Comparison of ENCODE assay signal across 17 mouse cellular contexts in genomic region chr4:116910489-116911181, GRCm38 (mm10). TPM values are rescaled to one million over a fixed set of nuclear protein-coding genes. Genes with fewer than 3 reads are reported as not detected.
DNase-seq lines count a peak whose midpoint lies in the region; ATAC-seq lines count a peak whose summit lies in the region.
"Had no signal": no experiment of that assay in that cellular context is flagged by ENCODE, and none has a peak within 500 bp of the region (broad histone marks: within the 10 kb centered on the region; RNA-seq: fewer than 3 reads in every experiment).

No protein-coding gene starts in this region.

- 40% methylated on average over 4 of the region's 4 CpGs for WGBS in neural tube, embryonic 13.5 days
- 30% methylated on average over 4 of the region's 4 CpGs for WGBS in neural tube, embryonic 15.5 days
- WGBS in forebrain, embryonic 13.5 days: 11% methylated on average over 4 of the region's 4 CpGs
- 34% methylated on average over 4 of the region's 4 CpGs for WGBS in midbrain, embryonic 13.5 days
- 68% methylated on average over 4 of the region's 4 CpGs for WGBS in heart, embryonic 12.5 days

- no peak for DNase-seq in lung, postnatal 25 days (ENCODE audit: low spot score)
- no peak for DNase-seq in cerebellum, postnatal 25 days
- DNase-seq: cerebellum, adult 18-20 months; kidney, postnatal 10 days; liver, embryonic 13.5 days; spleen, adult 18-20 months had no signal

- H3K4me2 ChIP-seq in neural tube, embryonic 13.5 days: no peak overlapping the region
- no peak overlapping the region for H3K4me2 ChIP-seq in neural tube, embryonic 15.5 days
- H3K4me2 ChIP-seq in forebrain, embryonic 13.5 days: no peak overlapping the region
- no peak overlapping the region for H3K4me2 ChIP-seq in midbrain, embryonic 13.5 days (replicated peaks)
- H3K4me2 ChIP-seq in heart, embryonic 12.5 days: no peak overlapping the region
- H3K4me2 ChIP-seq: embryonic facial prominence, embryonic 13.5 days; heart, embryonic 13.5 days; limb, embryonic 12.5 days; liver, embryonic 13.5 days; lung, embryonic 15.5 days had no signal

- H3K36me3 ChIP-seq in neural tube, embryonic 13.5 days: no peaks in the 10 kb centered on the region
- no peaks in the 10 kb centered on the region for H3K36me3 ChIP-seq in neural tube, embryonic 15.5 days
- H3K36me3 ChIP-seq in forebrain, embryonic 13.5 days (ENCODE audit: poor library complexity, severe bottlenecking): no peaks in the 10 kb centered on the region
- no peaks in the 10 kb centered on the region for H3K36me3 ChIP-seq in midbrain, embryonic 13.5 days
- no peaks in the 10 kb centered on the region for H3K36me3 ChIP-seq in heart, embryonic 12.5 days
- H3K36me3 ChIP-seq: embryonic facial prominence, embryonic 13.5 days; heart, embryonic 13.5 days; limb, embryonic 12.5 days; liver, embryonic 13.5 days; lung, embryonic 15.5 days had no signal

- H3K4me3 ChIP-seq in neural tube, embryonic 13.5 days: no peak overlapping the region
- no peak overlapping the region for H3K4me3 ChIP-seq in neural tube, embryonic 15.5 days (replicated peaks)
- no peak overlapping the region for H3K4me3 ChIP-seq in forebrain, embryonic 13.5 days
- H3K4me3 ChIP-seq in midbrain, embryonic 13.5 days (replicated peaks): no peak overlapping the region
- H3K4me3 ChIP-seq in heart, embryonic 12.5 days: no peak overlapping the region
- H3K4me3 ChIP-seq: embryonic facial prominence, embryonic 13.5 days; heart, embryonic 13.5 days; limb, embryonic 12.5 days; liver, embryonic 13.5 days; lung, embryonic 15.5 days had no signal

- no peak overlapping the region for H3K9ac ChIP-seq in neural tube, embryonic 13.5 days
- no peak overlapping the region for H3K9ac ChIP-seq in neural tube, embryonic 15.5 days (replicated peaks)
- H3K9ac ChIP-seq in forebrain, embryonic 13.5 days: no peak overlapping the region
- H3K9ac ChIP-seq in midbrain, embryonic 13.5 days (replicated peaks): no peak overlapping the region
- H3K9ac ChIP-seq in heart, embryonic 12.5 days: no peak overlapping the region
- H3K9ac ChIP-seq: embryonic facial prominence, embryonic 13.5 days; heart, embryonic 13.5 days; limb, embryonic 12.5 days; liver, embryonic 13.5 days; lung, embryonic 15.5 days had no signal

- no peaks in the 10 kb centered on the region for H3K9me3 ChIP-seq in neural tube, embryonic 13.5 days
- H3K9me3 ChIP-seq in neural tube, embryonic 15.5 days (replicated peaks): no peaks in the 10 kb centered on the region
- H3K9me3 ChIP-seq in forebrain, embryonic 13.5 days (replicated peaks): no peaks in the 10 kb centered on the region
- H3K9me3 ChIP-seq in midbrain, embryonic 13.5 days: no peaks in the 10 kb centered on the region
- H3K9me3 ChIP-seq in heart, embryonic 12.5 days (replicated peaks): no peaks in the 10 kb centered on the region
- H3K9me3 ChIP-seq: embryonic facial prominence, embryonic 13.5 days; heart, embryonic 13.5 days; limb, embryonic 12.5 days; liver, embryonic 13.5 days; lung, embryonic 15.5 days had no signal

- no peak for ATAC-seq in neural tube, embryonic 13.5 days (ENCODE audit: low read depth)
- no peak for ATAC-seq in neural tube, embryonic 15.5 days (ENCODE audit: low FRiP score)
- ATAC-seq in forebrain, embryonic 13.5 days: peak; percentile 80; the same call in 1 of the 2 replicates
- no peak for ATAC-seq in midbrain, embryonic 13.5 days
- no peak for ATAC-seq in megakaryocyte progenitor cell, adult 5-6 weeks (replicated peaks; ENCODE audit: poor library complexity)
- no peak for ATAC-seq in heart, embryonic 12.5 days (ENCODE audit: insufficient number of reproducible peaks, low FRiP score)
- ATAC-seq: intestine, postnatal 0 days had no signal

- peak overlapping the region; percentile 46; the same call in 1 of the 2 replicates for H3K27ac ChIP-seq in neural tube, embryonic 13.5 days (replicated peaks)
- H3K27ac ChIP-seq in neural tube, embryonic 15.5 days (replicated peaks): no peak overlapping the region
- H3K27ac ChIP-seq in forebrain, embryonic 13.5 days: peak overlapping the region; percentile 77
- peak overlapping the region; percentile 61 for H3K27ac ChIP-seq in midbrain, embryonic 13.5 days
- H3K27ac ChIP-seq in heart, embryonic 12.5 days (ENCODE audit: poor library complexity, severe bottlenecking): no peak overlapping the region
- H3K27ac ChIP-seq: embryonic facial prominence, embryonic 13.5 days; heart, embryonic 13.5 days; limb, embryonic 12.5 days; liver, embryonic 13.5 days; lung, embryonic 15.5 days had no signal

- peaks cover 14% of the 10 kb centered on the region for H3K4me1 ChIP-seq in neural tube, embryonic 13.5 days (replicated peaks)
- peaks cover 6% of the 10 kb centered on the region for H3K4me1 ChIP-seq in neural tube, embryonic 15.5 days
- H3K4me1 ChIP-seq in forebrain, embryonic 13.5 days: peaks cover 21% of the 10 kb centered on the region
- H3K4me1 ChIP-seq in midbrain, embryonic 13.5 days (replicated peaks): peaks cover 15% of the 10 kb centered on the region
- no peaks in the 10 kb centered on the region for H3K4me1 ChIP-seq in heart, embryonic 12.5 days (replicated peaks)
- H3K4me1 ChIP-seq: heart, embryonic 13.5 days; limb, embryonic 12.5 days; liver, embryonic 13.5 days; lung, embryonic 15.5 days had no signal

- no peaks in the 10 kb centered on the region for H3K27me3 ChIP-seq in neural tube, embryonic 13.5 days
- H3K27me3 ChIP-seq in neural tube, embryonic 15.5 days (replicated peaks): no peaks in the 10 kb centered on the region
- no peaks in the 10 kb centered on the region for H3K27me3 ChIP-seq in forebrain, embryonic 13.5 days
- H3K27me3 ChIP-seq in midbrain, embryonic 13.5 days: no peaks in the 10 kb centered on the region
- no peaks in the 10 kb centered on the region for H3K27me3 ChIP-seq in heart, embryonic 12.5 days (replicated peaks)
- H3K27me3 ChIP-seq: embryonic facial prominence, embryonic 13.5 days; heart, embryonic 13.5 days; limb, embryonic 12.5 days; liver, embryonic 13.5 days; lung, embryonic 15.5 days had no signal

RNA-seq across cellular contexts. Expression of gene Zswim5, which starts 33.5 kb away (rescaled TPM):
- polyA plus RNA-seq in neural tube, embryonic 13.5 days (2015; fragmentation: Nextera tagmentation; extraction: Ambion mirVana): 7.7 and 8.1 TPM in 2 replicates
- polyA plus RNA-seq in neural tube, embryonic 15.5 days (2015; fragmentation: Nextera tagmentation; extraction: Ambion mirVana): 4.2 and 4.4 TPM in 2 replicates
- 12.8 TPM in 2 replicates for polyA plus RNA-seq in forebrain, embryonic 13.5 days (2015; fragmentation: Nextera tagmentation; extraction: Ambion mirVana)
- polyA plus RNA-seq in midbrain, embryonic 13.5 days (2015; fragmentation: Nextera tagmentation; extraction: Ambion mirVana): 9.5 and 9.9 TPM in 2 replicates
- 0.10 and 0.15 TPM in 2 replicates for total RNA-seq in megakaryocyte progenitor cell, adult 5-6 weeks (2015)
- total RNA-seq in megakaryocyte progenitor cell, adult 5-6 weeks (2017): 0.03 and 0.12 TPM in 2 replicates
- polyA plus RNA-seq in heart, embryonic 12.5 days (2016; fragmentation: Nextera tagmentation; extraction: Ambion mirVana): 0.50 and 0.79 TPM in 2 replicates

Comparison
In these comparisons a context has a peak if more than half of its experiments do, and no peak if none do; other contexts are left out.
1. H3K27ac ChIP-seq: peak in neural tube, embryonic 13.5 days (single experiment), forebrain, embryonic 13.5 days (single experiment) and midbrain, embryonic 13.5 days (single experiment); none in neural tube, embryonic 15.5 days (single experiment) and heart, embryonic 12.5 days (single experiment).